Mouse (Mus musculus) liver, embryonic 11.5 days (tissue): ENCODE measurements at regions not wholly inside any gene's neighbourhood (a gene's known extent, or its start where the extent isn't known, plus 50 kb on each side); places are given as distances from the start of the nearest gene placed in this dataset.

Experiments used
- ATAC-seq: fragments of 200-750 bp; cut with Nextera tagmentation; replicated peaks from 2 replicates; pipeline ENCODE4 v1.8.0; 2017; ENCODE audit warnings: moderate number of reproducible peaks, mild to moderate bottlenecking, moderate TSS enrichment, moderate library complexity; ENCODE audit not compliant: low FRiP score
- DNase-seq: peaks from one replicate; pipeline ENCODE4 v3.0.0-alpha.2; 2017; ENCODE audit warnings: low spot score
- H3K27ac ChIP-seq: fragments of 300-500 bp; sonication (generic); 2 replicates; pipeline ENCODE4 v1.5.1; 2014; ENCODE audit warnings: mild to moderate bottlenecking, low read depth, low read length, control low read depth
- H3K27me3 ChIP-seq: fragments of 300-500 bp; sonication (generic); replicated peaks from 2 replicates; pipeline ENCODE4 v1.6.1; 2014; ENCODE audit warnings: low read length, mixed read lengths; ENCODE audit not compliant: control insufficient read depth, insufficient read depth
- H3K36me3 ChIP-seq: fragments of 300-500 bp; sonication (generic); 2 replicates; pipeline ENCODE4 v1.6.1; 2014; ENCODE audit warnings: mild to moderate bottlenecking, low read length, moderate library complexity, mixed read lengths; ENCODE audit not compliant: control insufficient read depth, insufficient read depth
- H3K4me1 ChIP-seq: fragments of 300-500 bp; sonication (generic); replicated peaks from 2 replicates; pipeline ENCODE4 v1.6.1; 2014; ENCODE audit warnings: low read length, mixed read lengths; ENCODE audit not compliant: control insufficient read depth, insufficient read depth
- H3K4me2 ChIP-seq: fragments of 300-500 bp; sonication (generic); 2 replicates; pipeline ENCODE4 v1.6.1; 2014; ENCODE audit warnings: mild to moderate bottlenecking, control low read depth, moderate library complexity
- H3K4me3 ChIP-seq: fragments of 300-500 bp; sonication (generic); 2 replicates; pipeline ENCODE4 v1.5.1; 2014; ENCODE audit warnings: low read depth, low read length, control low read depth
- H3K9ac ChIP-seq: fragments of 300-500 bp; sonication (generic); 2 replicates; pipeline ENCODE4 v1.6.1; 2014; ENCODE audit warnings: low read depth, low read length, control low read depth
- H3K9me3 ChIP-seq: fragments of 300-500 bp; sonication (generic); 2 replicates; pipeline ENCODE4 v1.6.1; 2016; ENCODE audit warnings: low read length, inconsistent platforms, mixed read lengths; ENCODE audit not compliant: control insufficient read depth
- WGBS: fragments of 180-500 bp; shearing (Covaris S2); extraction: QIAGEN DNeasy Blood & Tissue Kit; methylation state at CpG from one replicate; pipeline ENCODE4 v1.1.7; 2014; 5-methylcytosine and 5-hydroxymethylcytosine counted together

GRCm38 (mm10) chr4:32101002-32101401 lies 137.1 kb downstream of the Map3k7 start:
- H3K4me2 ChIP-seq = no peak overlapping the region
- WGBS = 34% methylated on average over 5 of the region's 5 CpGs
- no peak for DNase-seq

DNA sequence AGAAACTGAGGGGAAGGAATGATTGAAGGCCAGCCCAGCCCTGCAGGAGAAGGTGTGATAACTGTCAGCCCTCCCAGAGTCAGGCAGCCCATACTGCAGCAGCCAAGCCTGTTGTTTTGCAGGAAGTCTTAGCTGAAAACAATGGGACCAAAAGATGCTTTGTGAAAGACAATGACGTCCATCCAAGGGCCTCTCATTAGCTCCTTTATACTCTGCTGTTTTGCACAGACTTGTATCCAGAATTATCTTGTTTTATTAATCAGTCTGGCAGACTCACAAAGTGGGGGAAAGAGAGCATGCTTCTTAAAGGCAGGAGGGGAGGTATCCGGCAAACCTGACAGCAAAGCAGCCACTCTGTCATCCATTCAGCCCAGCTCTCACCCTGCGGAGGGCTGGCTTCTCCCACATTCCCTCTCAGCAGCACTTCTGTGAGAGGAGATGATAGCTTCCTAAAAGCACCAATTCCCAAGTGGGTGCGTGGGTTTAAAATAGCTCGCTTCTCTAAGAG lies 131.9 kb upstream of the Bach2 start:
- H3K36me3 ChIP-seq = no peaks in the 10 kb centered on the region
- no peaks in the 10 kb centered on the region for H3K9me3 ChIP-seq
- no peak overlapping the region for H3K4me3 ChIP-seq
- H3K4me1 ChIP-seq = no peaks in the 10 kb centered on the region
- 40% methylated on average over 5 of the region's 5 CpGs for WGBS
- no peak for DNase-seq
- H3K9ac ChIP-seq = no peak overlapping the region
- H3K27ac ChIP-seq = no peak overlapping the region
- H3K4me2 ChIP-seq = no peak overlapping the region
- no peaks in the 10 kb centered on the region for H3K27me3 ChIP-seq
- no peak for ATAC-seq

More at GRCm38 (mm10) chr4:32101002-32101401, 137.1 kb downstream of the Map3k7 start:
- no peak overlapping the region for H3K9ac ChIP-seq
- ATAC-seq = no peak
- H3K27me3 ChIP-seq = no peaks in the 10 kb centered on the region
- no peaks in the 10 kb centered on the region for H3K9me3 ChIP-seq
- H3K27ac ChIP-seq = no peak overlapping the region
- no peaks in the 10 kb centered on the region; the same call in 1 of the 2 replicates for H3K4me1 ChIP-seq
- no peaks in the 10 kb centered on the region for H3K36me3 ChIP-seq
- no peak overlapping the region for H3K4me3 ChIP-seq

DNA sequence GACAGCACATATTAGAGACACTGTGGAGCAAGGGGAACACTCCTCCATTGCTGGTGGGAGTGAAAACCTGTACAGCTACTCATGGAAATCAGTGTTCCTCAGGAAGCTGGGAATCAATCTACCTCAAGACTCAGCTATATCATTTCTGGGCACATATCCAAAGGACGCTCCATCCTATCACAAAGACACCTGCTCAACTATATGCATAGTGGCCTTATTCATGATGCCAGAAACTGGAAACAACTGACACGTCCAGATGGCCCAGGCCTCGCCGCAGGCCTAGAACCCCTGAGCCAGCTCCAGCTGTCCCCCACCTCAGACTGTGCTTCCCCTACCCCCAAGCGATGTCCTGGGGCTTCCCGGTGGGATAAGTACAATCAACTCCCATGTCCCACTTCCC lies 116.3 kb upstream of the Bach2 start:
- DNase-seq (no peak), ATAC-seq (no peak)
- Histone ChIP-seq H3K4me2 (no peak overlapping the region), H3K36me3 (no peaks in the 10 kb centered on the region), H3K4me3 (no peak overlapping the region), H3K9me3 (no peaks in the 10 kb centered on the region), H3K27ac (no peak overlapping the region), H3K4me1 (no peaks in the 10 kb centered on the region), H3K27me3 (no peaks in the 10 kb centered on the region), H3K9ac (no peak overlapping the region)
- 93% methylated on average over 6 of the region's 6 CpGs for WGBS

DNA sequence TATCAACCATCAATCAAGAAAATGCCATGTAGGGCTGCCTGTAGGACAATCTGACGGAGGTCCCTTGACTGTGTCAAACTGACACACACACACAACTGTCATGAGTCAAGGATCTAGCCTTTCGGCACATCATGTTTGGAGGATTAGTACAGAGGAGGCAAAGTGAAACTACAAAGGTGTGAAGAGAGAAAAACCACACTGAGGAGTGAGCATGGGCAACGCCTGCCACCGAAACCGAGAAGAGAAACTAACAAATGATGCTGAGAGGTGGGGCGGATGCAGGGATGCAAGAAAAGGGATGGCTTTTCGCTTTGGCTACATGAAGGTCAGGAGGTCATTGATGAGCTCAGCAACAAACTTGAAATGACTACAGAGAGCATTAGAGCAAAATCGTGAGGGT lies 111.8 kb upstream of the Bach2 start:
- no peaks in the 10 kb centered on the region for H3K4me1 ChIP-seq
- no peaks in the 10 kb centered on the region for H3K27me3 ChIP-seq
- no peak overlapping the region for H3K4me3 ChIP-seq
- 83% methylated on average over 8 of the region's 8 CpGs for WGBS
- DNase-seq (no peak), ATAC-seq (no peak)
- H3K27ac ChIP-seq = no peak overlapping the region
- no peak overlapping the region for H3K4me2 ChIP-seq
- H3K9me3 ChIP-seq = no peaks in the 10 kb centered on the region
- H3K36me3 ChIP-seq = no peaks in the 10 kb centered on the region
- H3K9ac ChIP-seq = no peak overlapping the region

DNA sequence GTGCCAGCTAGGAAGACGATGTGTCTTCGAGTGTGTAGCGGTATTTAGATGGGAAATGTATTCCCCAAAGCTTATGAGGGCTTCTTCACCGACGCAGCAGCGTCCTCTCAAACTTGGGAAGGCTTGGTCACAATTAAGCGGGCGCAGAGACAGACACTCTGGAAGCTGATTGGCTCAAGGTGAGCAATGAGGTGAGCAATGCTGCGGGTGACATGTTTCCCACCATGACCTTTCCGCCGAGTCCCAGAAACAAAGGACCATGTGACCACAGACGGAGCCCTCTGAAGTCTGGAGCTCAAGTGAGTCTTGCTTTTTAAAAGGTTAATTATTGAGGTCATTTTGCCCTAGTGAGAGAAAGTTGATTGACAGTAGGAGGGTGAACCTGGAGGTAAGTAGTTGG lies 108.0 kb upstream of the Bach2 start:
- H3K36me3 ChIP-seq = no peaks in the 10 kb centered on the region
- no peak overlapping the region for H3K4me2 ChIP-seq
- no peaks in the 10 kb centered on the region for H3K4me1 ChIP-seq
- H3K4me3 ChIP-seq = no peak overlapping the region
- H3K27me3 ChIP-seq = no peaks in the 10 kb centered on the region
- DNase-seq (no peak), ATAC-seq (no peak)
- no peak overlapping the region for H3K9ac ChIP-seq
- no peak overlapping the region for H3K27ac ChIP-seq
- 79% methylated on average over 12 of the region's 12 CpGs for WGBS
- H3K9me3 ChIP-seq = no peaks in the 10 kb centered on the region

GRCm38 (mm10) chr4:32131819-32132218 lies 106.8 kb upstream of the Bach2 start:
- H3K4me1 ChIP-seq = no peaks in the 10 kb centered on the region
- no peaks in the 10 kb centered on the region for H3K36me3 ChIP-seq
- no peak overlapping the region for H3K27ac ChIP-seq
- no peak for ATAC-seq
- H3K27me3 ChIP-seq = no peaks in the 10 kb centered on the region
- DNase-seq = no peak
- H3K4me2 ChIP-seq = no peak overlapping the region
- H3K4me3 ChIP-seq = no peak overlapping the region
- 67% methylated on average over 5 of the region's 5 CpGs for WGBS
- H3K9ac ChIP-seq = no peak overlapping the region
- H3K9me3 ChIP-seq = no peaks in the 10 kb centered on the region

DNA sequence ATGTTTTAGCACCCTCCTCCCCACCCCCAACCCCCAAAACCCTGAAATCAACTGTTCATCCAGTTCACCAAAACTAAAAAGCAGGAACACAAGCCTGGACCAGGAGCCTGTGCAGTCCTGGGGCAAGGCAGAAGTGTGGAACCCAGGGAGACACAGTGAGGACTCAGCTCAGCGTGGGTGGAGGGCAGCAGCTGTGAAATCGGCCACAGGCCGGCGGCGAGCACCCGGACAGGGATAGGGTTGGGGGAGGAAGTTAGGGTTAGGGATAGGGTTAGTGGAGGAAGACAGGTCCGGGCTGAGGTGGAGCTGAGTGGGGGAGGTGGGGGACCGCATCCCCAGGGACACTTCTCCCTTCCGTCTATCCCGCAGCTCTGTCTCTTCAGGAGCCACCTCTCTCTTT lies 102.5 kb upstream of the Bach2 start:
- no peak for DNase-seq

GRCm38 (mm10) chr4:32137243-32137642 lies 101.4 kb upstream of the Bach2 start:
- H3K4me3 ChIP-seq = no peak overlapping the region
- no peaks in the 10 kb centered on the region for H3K36me3 ChIP-seq
- no peaks in the 10 kb centered on the region for H3K4me1 ChIP-seq
- no peaks in the 10 kb centered on the region for H3K27me3 ChIP-seq
- no peak for ATAC-seq
- no peak overlapping the region for H3K9ac ChIP-seq
- no peak overlapping the region for H3K4me2 ChIP-seq
- H3K9me3 ChIP-seq = no peaks in the 10 kb centered on the region
- DNase-seq = no peak
- H3K27ac ChIP-seq = no peak overlapping the region

More for the DNA sequence above, 102.5 kb upstream of the Bach2 start:
- 60% methylated on average over 10 of the region's 10 CpGs for WGBS
- Histone ChIP-seq H3K4me2 (no peak overlapping the region), H3K9ac (no peak overlapping the region), H3K36me3 (no peaks in the 10 kb centered on the region), H3K9me3 (no peaks in the 10 kb centered on the region), H3K4me1 (no peaks in the 10 kb centered on the region), H3K27me3 (no peaks in the 10 kb centered on the region), H3K4me3 (no peak overlapping the region), H3K27ac (no peak overlapping the region)
- no peak for ATAC-seq

- ATAC-seq (no peak), DNase-seq (no peak)
- no peak overlapping the region for H3K9ac ChIP-seq
- no peaks in the 10 kb centered on the region for H3K27me3 ChIP-seq
- no peak overlapping the region for H3K4me3 ChIP-seq
- H3K4me2 ChIP-seq = no peak overlapping the region
- no peaks in the 10 kb centered on the region for H3K9me3 ChIP-seq
- no peak overlapping the region for H3K27ac ChIP-seq
- 61% methylated on average over 10 of the region's 10 CpGs for WGBS
- H3K4me1 ChIP-seq = no peaks in the 10 kb centered on the region
- no peaks in the 10 kb centered on the region for H3K36me3 ChIP-seq
These were observed 100.6 kb upstream of the Bach2 start for GRCm38 (mm10) chr4:32137966-32138365.
